Mouse (Mus musculus) spleen, embryonic (tissue): ENCODE data around the gene Dzip1.

Experiments
- CTCF ChIA-PET: fragments of 350-600 bp; sonication (Branson Sonifier 250); formaldehyde crosslinking; loops from one replicate; lab custom pipeline; 2022; lab: Charles Lee

Gene Dzip1

GRCm38 (mm10) chr14:118836754-118837153 is 88.5 kb downstream of the Dzip1 start:
- CTCF ChIA-PET: no interaction called here

DNA sequence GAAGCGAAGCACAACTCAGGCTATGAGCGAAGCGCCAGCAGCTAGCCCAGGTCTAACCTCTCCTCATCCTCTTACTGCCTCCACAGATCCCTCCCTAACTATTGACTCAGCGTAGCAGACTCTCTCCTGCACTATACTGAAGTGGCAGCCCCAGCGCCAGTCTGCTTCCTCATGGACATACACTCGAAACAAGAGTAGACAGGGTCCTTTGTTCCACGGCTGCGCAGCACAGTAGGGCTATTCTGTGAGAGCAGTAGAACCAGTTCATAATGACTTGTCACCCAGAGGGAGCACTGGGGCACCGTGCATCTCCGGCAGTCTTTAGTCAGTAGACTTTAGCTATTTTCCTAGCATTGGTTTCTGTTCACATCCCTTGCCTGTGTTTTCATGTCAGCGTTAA is 89.1 kb downstream of the Dzip1 start:
- CTCF ChIA-PET: no interaction called here

- CTCF ChIA-PET: interaction anchor here (0.7 kb wide), 1 partner anchor 1047 kb away, joined by 3 read pairs; no protein-coding TSS in a partner anchor
Observed at GRCm38 (mm10) chr14:118834313-118834712, 90.9 kb downstream of the Dzip1 start.

GRCm38 (mm10) chr14:118833241-118833640 is 92.0 kb downstream of the Dzip1 start:
- CTCF ChIA-PET: no interaction called here

GRCm38 (mm10) chr14:118831597-118831996 is 93.7 kb downstream of the Dzip1 start:
- CTCF ChIA-PET: no interaction called here

DNA sequence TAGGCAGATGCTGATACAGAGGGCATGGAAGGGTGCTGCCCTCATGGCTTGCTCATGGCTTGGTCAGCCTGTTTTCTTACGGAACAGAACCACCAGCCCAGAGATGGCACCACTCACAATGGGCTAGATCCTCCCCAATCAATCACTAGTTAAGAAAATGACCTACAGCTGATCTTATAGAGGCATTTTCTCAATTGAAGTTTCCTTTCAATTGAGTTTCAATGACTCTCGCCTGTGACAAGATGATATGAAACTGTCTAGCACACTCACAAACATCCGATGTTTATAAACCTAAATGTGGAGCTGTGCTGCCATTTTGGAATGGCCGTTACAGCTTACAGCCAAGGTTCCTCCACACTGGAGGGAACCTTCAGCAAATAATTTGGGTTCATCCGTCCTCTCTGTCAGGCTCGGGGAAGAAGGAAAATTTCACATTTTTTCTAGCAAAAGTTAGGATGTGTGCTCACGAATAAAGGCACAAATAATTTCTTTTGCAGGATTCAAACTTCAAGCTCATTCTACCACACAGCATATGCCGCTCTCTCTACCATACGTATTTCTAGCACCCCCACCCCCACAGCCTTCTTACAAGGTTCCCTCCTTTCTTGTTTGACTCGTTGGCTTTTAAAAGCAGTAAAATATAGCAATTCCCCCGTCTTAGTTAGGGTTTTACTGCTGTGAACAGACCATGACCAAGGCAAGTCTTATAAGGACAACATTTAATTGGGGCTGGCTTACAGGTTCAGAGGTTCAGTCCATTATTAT is 95.7 kb downstream of the Dzip1 start:
- CTCF ChIA-PET: no interaction called here

- CTCF ChIA-PET: interaction anchor here (0.6 kb wide), 1 partner anchor 11 kb away, joined by 3 read pairs; no protein-coding TSS in a partner anchor
Observed at GRCm38 (mm10) chr14:118827283-118827904, 97.9 kb downstream of the Dzip1 start.

DNA sequence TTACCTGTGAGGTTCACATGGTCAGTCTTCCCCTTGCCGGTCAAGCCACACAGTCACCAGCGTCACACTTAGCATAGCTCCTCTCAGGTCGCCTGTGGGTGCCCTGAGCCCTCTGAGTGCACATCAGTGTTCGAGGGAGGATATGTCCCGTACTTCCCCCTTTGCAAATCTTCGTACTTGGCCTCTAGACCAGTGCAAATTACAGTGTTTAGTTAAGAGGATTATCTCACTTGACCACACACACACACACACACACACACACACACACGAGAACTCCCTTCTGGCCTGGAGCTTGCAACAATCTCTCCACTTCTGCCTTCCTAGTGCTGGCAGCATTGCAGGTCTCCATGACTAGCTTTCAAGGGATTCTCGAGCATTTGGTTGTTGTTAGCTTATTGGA is 98.9 kb downstream of the Dzip1 start:
- CTCF ChIA-PET: no interaction called here
